Mouse (Mus musculus) Muller cell, postnatal 12 days (primary cell): ENCODE results near the gene Rmdn2.

Experiments
- DNase-seq: peaks from one replicate; pipeline ENCODE4 v3.0.0-alpha.2; 2015; ENCODE audit errors: inconsistent ontology term

Rmdn2 gene

GRCm38 (mm10) chr17:79615897-79616296 is 4.2 kb downstream of the Rmdn2 start:
- no peak for DNase-seq

GRCm38 (mm10) chr17:79616621-79617020 is 5.0 kb downstream of the Rmdn2 start:
- DNase-seq: no peak

- DNase-seq: no peak
Observed at GRCm38 (mm10) chr17:79618455-79618854, 6.8 kb downstream of the Rmdn2 start.

- no peak for DNase-seq
Observed at GRCm38 (mm10) chr17:79618984-79619383, 7.3 kb downstream of the Rmdn2 start.

GRCm38 (mm10) chr17:79622050-79622449 is 10.4 kb downstream of the Rmdn2 start:
- no peak for DNase-seq

- no peak for DNase-seq
Observed at GRCm38 (mm10) chr17:79622574-79622973, 10.9 kb downstream of the Rmdn2 start.

GRCm38 (mm10) chr17:79623841-79624240 is 12.2 kb downstream of the Rmdn2 start:
- no peak for DNase-seq

GRCm38 (mm10) chr17:79626241-79626816 is 14.7 kb downstream of the Rmdn2 start:
- no peak for DNase-seq

GRCm38 (mm10) chr17:79649893-79650292 is 38.2 kb downstream of the Rmdn2 start:
- no peak for DNase-seq

GRCm38 (mm10) chr17:79650297-79650696 is 38.6 kb downstream of the Rmdn2 start:
- DNase-seq: no peak

GRCm38 (mm10) chr17:79653171-79653570 is 41.5 kb downstream of the Rmdn2 start:
- no peak for DNase-seq

GRCm38 (mm10) chr17:79654187-79654586 is 42.5 kb downstream of the Rmdn2 start:
- no peak for DNase-seq

- DNase-seq: no peak
Observed at GRCm38 (mm10) chr17:79657785-79658184, 46.1 kb downstream of the Rmdn2 start.

GRCm38 (mm10) chr17:79658452-79658851 is 46.8 kb downstream of the Rmdn2 start:
- DNase-seq: no peak

- DNase-seq: no peak
Observed at GRCm38 (mm10) chr17:79658863-79659262, 47.2 kb downstream of the Rmdn2 start.

- no peak for DNase-seq
Observed at GRCm38 (mm10) chr17:79661387-79661786, 49.7 kb downstream of the Rmdn2 start.

- no peak for DNase-seq
Observed at GRCm38 (mm10) chr17:79661848-79662247, 50.2 kb downstream of the Rmdn2 start.

- DNase-seq: peak; percentile 26
Observed at GRCm38 (mm10) chr17:79663393-79664105, 51.9 kb downstream of the Rmdn2 start.

- no peak for DNase-seq
Observed at GRCm38 (mm10) chr17:79664106-79664417, 52.4 kb downstream of the Rmdn2 start.

GRCm38 (mm10) chr17:79670837-79671236 is 59.2 kb downstream of the Rmdn2 start:
- no peak for DNase-seq

- no peak for DNase-seq
Observed at GRCm38 (mm10) chr17:79695106-79695505, 83.4 kb downstream of the Rmdn2 start.

GRCm38 (mm10) chr17:79695541-79695940 is 83.9 kb downstream of the Rmdn2 start:
- no peak for DNase-seq

GRCm38 (mm10) chr17:79699197-79699596 is 87.5 kb downstream of the Rmdn2 start:
- peak; percentile 40 for DNase-seq

- DNase-seq: peak; percentile 42
Observed at GRCm38 (mm10) chr17:79700871-79701270, 89.2 kb downstream of the Rmdn2 start.
